Mouse (Mus musculus): ENCODE results near the gene Polr3h.
"Not testable (repeated sequence)": the region's sequence is repeated elsewhere in the genome, so short reads cannot be mapped to it uniquely, and the experiment has no call there.

The Polr3h gene

GRCm38 (mm10) chr15:81915663-81916062, 10.4 kb downstream of the Polr3h start:
- no peak for DNase-seq (ENCODE audit: low spot score)

DNA sequence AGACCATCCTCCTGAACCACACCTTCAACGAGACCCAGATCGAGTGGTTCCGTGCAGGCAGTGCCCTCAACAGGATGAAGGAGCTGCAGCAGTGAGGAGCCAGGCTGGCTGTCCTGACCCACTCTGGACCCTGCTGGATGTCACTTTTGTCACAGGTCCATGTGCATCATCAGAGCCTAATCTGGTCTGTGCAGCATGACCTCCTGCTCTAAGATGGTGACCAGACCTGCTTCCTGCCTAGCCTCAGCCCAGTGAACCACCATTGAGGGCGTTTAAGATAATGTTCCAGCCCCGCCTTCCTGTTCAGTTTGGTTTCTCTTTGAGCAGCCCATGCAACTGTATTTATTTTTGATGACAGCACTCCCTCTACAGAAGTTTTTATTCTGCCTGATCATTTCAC, 11.4 kb downstream of the Polr3h start:
- no peak for DNase-seq (ENCODE audit: low spot score)

GRCm38 (mm10) chr15:81912498-81912897, 13.5 kb downstream of the Polr3h start:
- DNase-seq (ENCODE audit: low spot score): no peak

GRCm38 (mm10) chr15:81908767-81909166, 17.3 kb downstream of the Polr3h start:
- not testable (repeated sequence) for DNase-seq (ENCODE audit: low spot score)

- DNase-seq (ENCODE audit: low spot score): no peak
Observed at GRCm38 (mm10) chr15:81907953-81908352, 18.1 kb downstream of the Polr3h start.

DNA sequence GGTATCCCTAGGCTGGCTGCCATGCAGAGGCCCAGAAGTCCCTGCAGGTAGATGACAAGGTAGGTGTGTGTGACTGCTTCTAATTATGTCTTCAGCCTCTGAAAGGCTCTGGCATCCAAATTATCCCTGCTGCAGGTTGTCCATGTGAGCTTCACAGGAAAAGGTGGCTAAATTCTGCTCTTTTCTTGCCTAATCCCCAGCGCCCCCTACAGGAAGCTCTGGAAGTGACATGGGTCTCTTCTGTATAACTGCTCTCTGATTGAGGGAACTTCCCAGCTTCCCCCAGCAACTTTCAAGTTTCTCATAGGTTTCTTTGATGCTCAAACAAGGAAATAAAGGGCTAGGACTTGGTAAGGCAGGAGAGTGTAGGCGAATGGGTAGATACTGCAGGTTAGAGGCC, 21.1 kb downstream of the Polr3h start:
- DNase-seq (ENCODE audit: low spot score): peak; percentile 45

DNA sequence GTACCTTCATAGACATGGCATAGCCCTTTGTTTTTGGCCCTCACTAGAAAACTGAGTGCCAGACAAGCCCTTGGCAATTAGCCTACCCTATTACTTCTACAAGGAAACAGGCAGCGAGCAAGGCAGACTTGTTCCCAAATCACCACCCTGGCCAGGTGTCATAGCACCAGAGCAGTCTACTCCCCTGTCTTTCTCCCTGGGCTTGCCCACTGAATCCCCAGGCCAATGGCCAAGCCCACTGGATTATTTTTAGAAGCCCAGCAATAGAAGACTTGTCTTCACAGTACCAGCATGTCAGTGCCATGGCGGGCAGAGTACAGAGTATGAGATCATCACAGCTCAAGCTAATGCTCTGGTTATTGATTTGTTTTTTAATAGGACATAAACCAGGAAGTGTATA, 27.3 kb downstream of the Polr3h start:
- DNase-seq (ENCODE audit: low spot score): no peak

- DNase-seq (ENCODE audit: low spot score): no peak
Observed at GRCm38 (mm10) chr15:81897607-81898285, 28.3 kb downstream of the Polr3h start.

GRCm38 (mm10) chr15:81896407-81896806, 29.6 kb downstream of the Polr3h start:
- no peak for DNase-seq (ENCODE audit: low spot score)

- no peak for DNase-seq (ENCODE audit: low spot score)
Observed at GRCm38 (mm10) chr15:81894002-81894401, 32.0 kb downstream of the Polr3h start.

GRCm38 (mm10) chr15:81891822-81892580, 34.0 kb downstream of the Polr3h start:
- no peak for DNase-seq (ENCODE audit: low spot score)

- DNase-seq (ENCODE audit: low spot score): no peak
Observed at GRCm38 (mm10) chr15:81891140-81891802, 34.8 kb downstream of the Polr3h start.

GRCm38 (mm10) chr15:81889175-81889574, 36.9 kb downstream of the Polr3h start:
- no peak for DNase-seq (ENCODE audit: low spot score)

DNA sequence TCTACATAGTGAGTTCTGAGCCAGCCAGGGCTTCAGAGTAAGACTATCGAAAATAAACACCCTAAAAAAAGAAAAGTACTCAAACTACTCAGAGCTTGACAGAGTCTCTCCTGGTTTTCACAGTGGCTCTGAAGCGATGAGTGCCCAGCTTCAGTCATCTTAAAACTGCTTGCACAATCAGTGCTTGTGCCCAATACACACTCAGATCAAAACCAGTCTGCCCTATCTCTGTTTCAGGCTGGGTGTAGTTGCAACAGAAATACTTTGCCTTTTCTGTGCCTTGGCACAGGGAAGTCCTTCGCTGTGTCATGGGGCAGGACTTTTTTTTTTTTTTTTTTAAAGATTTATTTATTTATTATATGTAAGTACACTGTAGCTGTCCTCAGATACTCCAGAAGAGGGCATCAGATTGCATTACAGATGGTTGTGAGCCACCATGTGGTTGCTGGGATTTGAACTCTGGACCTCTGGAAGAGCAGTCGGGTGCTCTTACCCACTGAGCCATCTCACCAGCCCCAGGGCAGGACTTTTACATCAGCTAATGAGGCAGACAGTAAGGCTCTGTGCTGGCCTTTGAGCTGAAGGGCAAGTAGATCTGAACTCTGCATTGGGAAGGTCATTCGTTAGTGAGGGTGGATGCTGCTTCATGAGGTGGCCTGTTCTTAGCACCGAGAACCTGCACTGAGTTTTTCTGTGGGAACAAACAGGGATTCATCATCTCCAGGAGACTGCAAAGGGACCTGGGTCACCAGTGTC, 39.1 kb downstream of the Polr3h start:
- no peak for DNase-seq (ENCODE audit: low spot score)

GRCm38 (mm10) chr15:81885418-81885934, 40.6 kb downstream of the Polr3h start:
- no peak for DNase-seq (ENCODE audit: low spot score)

- no peak for DNase-seq (ENCODE audit: low spot score)
Observed at GRCm38 (mm10) chr15:81882348-81882747, 43.7 kb downstream of the Polr3h start.

DNA sequence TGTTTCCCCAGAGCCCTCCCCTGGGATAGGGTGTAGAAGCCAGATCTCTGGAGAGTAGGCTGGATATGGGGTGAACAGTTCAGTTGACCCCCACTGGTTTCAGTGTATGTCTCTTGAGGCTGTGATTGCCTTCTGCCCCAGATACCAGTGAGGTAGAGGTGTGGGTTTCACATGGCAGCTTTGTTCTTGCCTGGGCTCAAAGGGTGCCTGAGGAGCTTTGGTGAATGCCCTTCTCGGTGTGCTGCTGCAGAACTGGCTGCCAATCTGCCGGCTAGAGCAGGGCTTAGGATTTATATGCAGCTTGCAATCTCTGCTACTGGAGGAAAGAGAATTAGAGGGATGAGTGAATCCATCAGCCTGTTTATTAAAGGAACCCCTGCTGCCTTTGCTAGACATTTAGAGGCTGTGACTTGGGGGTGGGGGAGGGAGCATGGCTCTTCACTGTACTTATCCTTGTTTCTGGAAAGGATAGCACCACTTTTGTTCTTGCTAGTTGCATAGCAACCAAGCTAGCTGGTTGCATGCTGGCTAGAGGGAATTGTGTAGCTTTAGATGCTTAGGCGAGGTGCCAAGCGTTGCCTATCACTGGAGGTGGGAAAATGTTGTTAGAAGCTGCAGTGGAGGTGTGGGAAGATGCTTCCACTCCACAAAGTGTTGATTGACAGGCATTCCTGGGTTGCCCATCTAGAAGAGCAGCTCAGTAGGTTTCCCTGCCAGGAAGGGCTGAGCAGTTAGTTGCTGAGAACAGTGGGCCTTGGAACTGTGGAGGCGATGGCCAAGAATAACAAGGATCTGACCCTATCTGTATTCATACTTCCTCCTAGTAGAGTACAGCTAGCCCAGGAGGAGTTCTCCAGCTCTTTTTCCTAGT, 46.3 kb downstream of the Polr3h start:
- DNase-seq (ENCODE audit: low spot score): no peak

GRCm38 (mm10) chr15:81872262-81873136, 53.5 kb downstream of the Polr3h start, which contains the start of gene Aco2:
Aco2 (plus strand) TSS chr15:81872309.
- peak; percentile 99 for DNase-seq (ENCODE audit: low spot score)

- DNase-seq (ENCODE audit: low spot score): peak; percentile 61
Observed at GRCm38 (mm10) chr15:81871604-81872261, 54.3 kb downstream of the Polr3h start, which contains the start of gene Phf5a. Phf5a (minus strand) TSS chr15:81871911.

All from ovary, postnatal 10 days (tissue).